Mouse (Mus musculus) forebrain, postnatal 0 days (tissue): Measurements from ENCODE around the gene Fam83f. TPM values are rescaled to one million over a fixed set of nuclear protein-coding genes. Genes with fewer than 3 reads are reported as not detected.

Experiments
- ATAC-seq: fragments of 200-750 bp; cut with Nextera tagmentation; 2 replicates; pipeline ENCODE4 v1.8.0; 2017; ENCODE audit warnings: mild to moderate bottlenecking, moderate library complexity
- DNase-seq: peaks from one replicate; pipeline ENCODE4 v3.0.0-alpha.2; 2015
- H3K27ac ChIP-seq: fragments of 300-500 bp; sonication (generic); 2 replicates; pipeline ENCODE4 v1.5.1; 2014; ENCODE audit warnings: low read depth, mild to moderate bottlenecking, antibody characterized with exemption, low read length, moderate library complexity, mixed read lengths
- H3K27me3 ChIP-seq: fragments of 300-500 bp; sonication (generic); 2 replicates; pipeline ENCODE4 v1.6.1; 2014; ENCODE audit warnings: mild to moderate bottlenecking, low read length, mixed read lengths; ENCODE audit not compliant: insufficient read depth
- H3K36me3 ChIP-seq: fragments of 300-500 bp; sonication (generic); 2 replicates; pipeline ENCODE4 v1.6.1; 2014; ENCODE audit warnings: mild to moderate bottlenecking, moderate library complexity; ENCODE audit not compliant: insufficient read depth
- H3K4me1 ChIP-seq: fragments of 300-500 bp; sonication (generic); 2 replicates; pipeline ENCODE4 v1.6.1; 2014; ENCODE audit warnings: antibody characterized with exemption; ENCODE audit not compliant: insufficient read depth
- H3K4me2 ChIP-seq: fragments of 300-500 bp; sonication (generic); 2 replicates; pipeline ENCODE4 v1.6.1; 2014; ENCODE audit warnings: low read depth, mild to moderate bottlenecking, moderate library complexity
- H3K4me3 ChIP-seq: fragments of 300-500 bp; sonication (generic); 2 replicates; pipeline ENCODE4 v1.5.1; 2014; ENCODE audit warnings: low read depth, low read length, mixed read lengths
- H3K9ac ChIP-seq: fragments of 300-500 bp; sonication (generic); 2 replicates; pipeline ENCODE4 v1.6.1; 2014; ENCODE audit warnings: mild to moderate bottlenecking
- H3K9me3 ChIP-seq: fragments of 300-500 bp; sonication (generic); 2 replicates; pipeline ENCODE4 v1.6.1; 2016; ENCODE audit warnings: low read length
- CTCF ChIP-seq: sonication (generic); IDR thresholded peaks from 2 replicates; pipeline ENCODE4 v1.5.1; 2016; ENCODE audit warnings: antibody characterized with exemption, control low read depth, low read depth
- WGBS: fragments of 180-500 bp; shearing (Covaris S2); extraction: QIAGEN DNeasy Blood & Tissue Kit; methylation state at CpG from one replicate; pipeline ENCODE4 v1.1.7; 2014; 5-methylcytosine and 5-hydroxymethylcytosine counted together
- polyA plus RNA-seq: library from polyadenylated mRNA; unstranded; fragments of >200 nt; fragmentation: Nextera tagmentation; extraction: Ambion mirVana; gene quantifications from 2 replicates; pipeline ENCODE4 v1.2.1, GENCODE M21; 2015
- total RNA-seq: library from RNA; depleted of rRNA; stranded (reverse); fragments of >200 nt; gene quantifications from 2 replicates; pipeline ENCODE4 v1.2.3, GENCODE M21; 2014

The Fam83f gene
- total and polyA plus RNA-seq, 2 experiments from 2014 or later, result 0.36 to 1.1 TPM

DNA sequence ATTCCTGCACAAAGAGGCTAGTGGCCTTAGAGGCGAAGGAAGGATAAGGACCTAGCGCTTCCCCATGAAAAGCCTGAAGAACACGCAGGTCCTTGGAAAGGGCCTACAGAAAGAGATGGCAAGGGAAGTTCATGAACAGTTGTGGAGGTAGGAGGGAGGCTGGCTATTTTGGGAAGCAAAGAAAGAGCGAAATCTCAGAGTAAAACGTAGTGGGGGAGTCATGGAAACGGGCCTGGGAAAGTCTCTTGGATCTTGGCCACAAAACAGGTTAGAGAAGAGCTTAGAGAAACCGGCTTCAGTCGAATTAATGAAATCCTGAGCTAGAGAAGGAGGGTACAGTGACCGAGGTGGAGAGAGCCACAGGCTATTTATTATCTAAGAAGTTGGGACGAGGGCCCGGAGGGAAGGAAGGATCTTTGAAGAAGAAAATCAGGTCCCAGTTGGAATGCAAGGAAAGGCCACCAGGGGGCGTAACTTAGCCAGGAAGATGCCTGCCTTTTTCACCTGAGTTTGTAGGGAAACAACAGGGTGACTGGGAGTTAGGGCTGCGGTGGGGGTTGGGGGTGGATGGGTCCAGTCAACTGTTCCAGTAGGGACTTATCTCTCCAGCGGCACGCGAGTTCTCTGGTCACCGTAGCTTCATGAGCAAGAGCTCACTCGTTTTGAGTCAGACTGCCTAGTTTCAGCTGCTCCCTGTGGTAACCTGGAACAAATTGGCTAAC, 34.3 kb downstream of the Fam83f start:
- H3K4me2 ChIP-seq, result peak overlapping the region; percentile 58
- H3K9ac ChIP-seq, result peak overlapping the region; percentile 31; the same call in 1 of the 2 replicates
- ATAC-seq (no peak), DNase-seq (peak; percentile 91)
- H3K27me3 ChIP-seq, result no peaks in the 10 kb centered on the region
- TF ChIP-seq CTCF, result peak; percentile 93
- 0 out of 2 replicates have a peak overlapping the region, but pooled peaks have one; percentile 9 for H3K27ac ChIP-seq
- H3K9me3 ChIP-seq, result no peaks in the 10 kb centered on the region
- peak overlapping the region; percentile 28 for H3K4me3 ChIP-seq
- no peaks in the 10 kb centered on the region for H3K36me3 ChIP-seq
- WGBS, result 22% methylated on average over 18 of the region's 18 CpGs
- H3K4me1 ChIP-seq, result peaks cover 14% of the 10 kb centered on the region

DNA sequence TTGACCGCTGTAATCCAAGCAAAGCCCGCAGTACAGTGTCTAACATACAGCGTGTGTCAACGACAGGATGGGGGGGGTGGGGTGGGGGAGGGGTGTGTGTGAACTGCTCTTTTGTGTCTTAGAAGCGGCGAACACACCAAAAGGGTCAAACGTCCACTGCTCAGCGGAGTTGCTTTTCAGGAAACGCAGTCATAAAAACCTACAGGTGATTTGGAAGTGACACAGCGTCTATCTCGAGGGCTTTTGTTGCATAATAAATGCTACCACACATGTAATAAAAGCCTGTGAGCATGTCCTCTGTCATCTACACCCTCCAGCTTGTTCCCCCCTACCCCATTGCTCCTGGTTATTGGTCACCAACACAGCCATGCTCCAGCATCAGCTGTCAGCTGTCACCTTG, 34.9 kb downstream of the Fam83f start:
- Histone ChIP-seq H3K9ac (peak overlapping the region; percentile 31; the same call in 1 of the 2 replicates), H3K4me1 (peaks cover 14% of the 10 kb centered on the region), H3K27ac (0 out of 2 replicates have a peak overlapping the region, but pooled peaks have one; percentile 9), H3K9me3 (no peaks in the 10 kb centered on the region), H3K36me3 (no peaks in the 10 kb centered on the region), H3K27me3 (no peaks in the 10 kb centered on the region), H3K4me2 (peak overlapping the region; percentile 58), H3K4me3 (peak overlapping the region; percentile 28)
- WGBS, result 15% methylated on average over 11 of the region's 11 CpGs
- DNase-seq (peak; percentile 31), ATAC-seq (no peak)
- TF ChIP-seq CTCF, result no peak

DNA sequence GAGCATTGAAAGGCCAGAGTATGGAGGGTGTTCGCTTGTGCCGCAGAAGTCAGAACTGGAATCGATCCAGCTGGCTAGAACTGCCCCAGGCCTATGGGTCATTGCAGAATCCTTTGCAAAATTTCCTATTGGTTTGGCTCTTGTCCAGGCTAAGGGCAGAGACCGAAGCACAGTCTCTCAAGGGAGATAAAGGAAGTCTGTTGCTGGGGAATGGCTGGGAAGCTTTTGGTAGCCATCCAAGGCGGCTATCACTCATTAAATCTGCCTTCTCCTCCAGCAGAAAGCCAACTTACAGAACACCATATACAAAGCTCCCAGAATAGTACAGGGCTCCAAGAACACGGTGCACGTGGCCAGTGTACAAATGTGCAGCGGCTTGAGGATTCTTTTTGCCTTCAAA, 35.4 kb downstream of the Fam83f start:
- no peaks in the 10 kb centered on the region for H3K27me3 ChIP-seq
- H3K9me3 ChIP-seq, result no peaks in the 10 kb centered on the region
- H3K27ac ChIP-seq, result peak overlapping the region; percentile 71; the same call in 1 of the 2 replicates
- H3K9ac ChIP-seq, result no peak overlapping the region
- WGBS, result 19% methylated on average over 8 of the region's 8 CpGs
- no peak for TF ChIP-seq CTCF
- peaks cover 14% of the 10 kb centered on the region for H3K4me1 ChIP-seq
- ATAC-seq (no peak), DNase-seq (peak; percentile 66)
- no peak overlapping the region; the same call in 1 of the 2 replicates for H3K4me2 ChIP-seq
- no peaks in the 10 kb centered on the region for H3K36me3 ChIP-seq
- H3K4me3 ChIP-seq, result no peak overlapping the region

DNA sequence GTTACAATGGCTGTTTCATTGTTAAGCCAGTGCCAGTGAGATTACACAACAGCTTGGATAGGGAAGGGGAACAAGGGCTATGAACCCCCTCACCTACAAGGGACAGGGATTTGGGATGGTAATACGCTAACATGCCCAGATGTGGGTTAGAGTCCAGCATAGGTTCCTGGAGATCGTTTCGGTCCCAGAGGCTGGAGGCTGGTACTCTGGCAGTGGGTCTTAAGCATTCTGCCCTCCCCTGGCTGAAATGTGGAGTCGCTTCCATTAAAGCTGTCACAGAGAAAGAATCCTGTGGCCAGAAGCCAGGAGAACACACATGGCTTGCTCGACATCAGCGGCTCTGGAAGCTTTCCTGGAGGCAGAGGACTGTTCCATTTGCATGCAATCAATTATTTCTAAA, 37.9 kb downstream of the Fam83f start:
- Histone ChIP-seq H3K27me3 (no peaks in the 10 kb centered on the region), H3K4me3 (no peak overlapping the region), H3K4me1 (peaks cover 14% of the 10 kb centered on the region), H3K4me2 (no peak overlapping the region), H3K9ac (no peak overlapping the region), H3K36me3 (no peaks in the 10 kb centered on the region), H3K9me3 (no peaks in the 10 kb centered on the region), H3K27ac (no peak overlapping the region)
- TF ChIP-seq CTCF, result peak; percentile 11; the same call in 1 of the 2 replicates
- DNase-seq (peak; percentile 73), ATAC-seq (no peak)
- 22% methylated on average over 6 of the region's 6 CpGs for WGBS

DNA sequence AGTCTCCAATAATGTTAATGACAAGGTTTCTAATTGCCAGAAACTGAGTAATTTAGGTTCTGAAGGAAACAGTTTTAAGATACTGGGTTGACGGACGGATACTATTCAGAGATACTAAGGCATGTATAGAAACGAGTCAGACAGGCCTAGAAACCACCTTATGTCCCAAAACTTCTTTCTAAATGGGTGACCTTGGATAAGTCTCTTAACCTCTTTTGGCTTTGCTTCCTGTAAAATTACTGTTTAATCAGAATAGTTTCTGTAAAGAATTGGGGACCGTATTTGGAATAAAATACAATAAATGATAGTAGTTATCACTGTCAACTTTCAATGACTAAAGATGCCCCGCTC, 38.6 kb downstream of the Fam83f start:
- DNase-seq (no peak), ATAC-seq (no peak)
- peak overlapping the region; percentile 96; the same call in 1 of the 2 replicates for H3K27ac ChIP-seq
- WGBS, result 10% methylated on average over 5 of the region's 5 CpGs
- H3K9me3 ChIP-seq, result no peaks in the 10 kb centered on the region
- peak overlapping the region; percentile 92 for H3K4me3 ChIP-seq
- H3K9ac ChIP-seq, result no peak overlapping the region
- H3K4me2 ChIP-seq, result peak overlapping the region; percentile 39
- no peaks in the 10 kb centered on the region for H3K36me3 ChIP-seq
- no peak for TF ChIP-seq CTCF
- H3K27me3 ChIP-seq, result no peaks in the 10 kb centered on the region
- H3K4me1 ChIP-seq, result peaks cover 14% of the 10 kb centered on the region

DNA sequence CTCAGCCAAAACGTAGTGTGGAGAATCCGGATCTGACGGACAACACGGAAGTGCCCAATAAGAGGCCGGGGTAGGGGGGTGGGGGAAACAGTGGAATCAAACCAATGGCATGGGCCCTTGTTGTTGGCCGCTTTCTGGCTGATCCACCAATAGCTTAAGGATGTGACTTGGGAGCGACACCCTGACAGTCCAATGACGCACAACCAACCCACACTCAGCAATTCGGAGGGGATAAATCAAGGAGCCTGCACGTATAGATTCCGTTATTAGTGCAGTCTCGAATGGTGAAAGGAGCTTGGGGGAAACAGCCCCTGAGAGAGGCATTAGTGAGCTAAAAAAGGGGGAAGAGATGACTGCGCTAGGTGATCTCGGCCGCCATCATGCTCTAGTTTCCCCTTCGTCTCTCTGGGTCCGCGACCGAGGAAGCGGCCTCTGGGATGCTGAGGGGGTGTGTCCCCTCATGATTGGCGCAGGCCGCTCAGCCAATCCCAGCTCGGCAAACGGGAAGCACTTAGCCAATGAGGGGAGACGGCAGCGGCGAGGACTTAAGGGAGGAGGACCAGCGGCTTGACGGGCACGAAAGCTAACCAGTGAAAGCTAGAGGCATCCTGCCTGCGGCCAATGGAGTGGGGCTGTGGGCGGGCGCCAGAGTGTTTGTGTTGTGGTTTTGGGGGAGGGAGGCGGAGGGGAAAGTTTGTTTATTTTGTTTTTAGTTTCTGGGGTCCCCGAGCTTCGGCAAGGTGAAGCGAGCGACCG, 39.1 kb downstream of the Fam83f start, which contains the start of gene Tnrc6b:
Tnrc6b (plus strand) TSS at position 706 of the 756 bp plus-strand sequence.
- no peaks in the 10 kb centered on the region for H3K36me3 ChIP-seq
- ATAC-seq (peak; percentile 95), DNase-seq (peak; percentile 100)
- H3K9me3 ChIP-seq, result no peaks in the 10 kb centered on the region
- TF ChIP-seq CTCF, result no peak
- H3K4me2 ChIP-seq, result peak within 1 kb of the TSS; percentile 58
- H3K27ac ChIP-seq, result peak within 1 kb of the TSS; percentile 96
- H3K4me3 ChIP-seq, result peak within 1 kb of the TSS; percentile 92
- 2% methylated on average over 39 of the region's 39 CpGs for WGBS
- peak within 1 kb of the TSS; percentile 98 for H3K9ac ChIP-seq
- peaks cover 13% of the 10 kb centered on the region for H3K4me1 ChIP-seq
- no peaks in the 10 kb centered on the region for H3K27me3 ChIP-seq
